Mouse (Mus musculus): ENCODE results near the gene Cnpy2. TPM values are rescaled to one million over a fixed set of nuclear protein-coding genes. Genes with fewer than 3 reads are reported as not detected.
A peak's percentile ranks its signal among the peaks of the same experiment; 100 is the strongest.

The Cnpy2 gene
- polyA plus RNA-seq, 1 experiment from 2014 or later, result 215 TPM

DNA sequence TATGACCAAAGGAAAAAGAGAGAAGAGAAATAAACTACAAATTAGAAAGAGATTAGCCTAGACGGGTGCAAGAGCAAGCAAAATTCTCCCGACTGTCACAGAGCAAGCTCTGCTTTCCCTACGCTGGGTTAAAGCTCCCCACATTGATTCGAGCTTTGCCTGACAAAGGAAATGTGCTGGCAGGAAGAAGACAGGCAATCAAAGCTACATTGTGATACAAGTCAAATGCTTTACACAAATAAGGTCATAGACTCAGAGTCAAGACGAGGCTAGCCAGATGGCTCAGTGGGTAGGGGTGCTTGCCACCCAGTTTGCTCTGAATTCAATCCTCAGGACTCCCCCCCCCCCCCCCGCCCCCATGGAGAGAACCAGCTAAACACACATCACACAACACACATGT, 47.8 kb downstream of the Cnpy2 start:
- no peak for ATAC-seq (ENCODE audit: low FRiP score)
- no peaks in the 10 kb centered on the region for H3K27me3 ChIP-seq (ENCODE audit: control insufficient read depth, insufficient read depth, low read length)
- 57% methylated on average over 5 of the region's 6 CpGs for WGBS
- H3K4me3 ChIP-seq (replicated peaks; ENCODE audit: low read length), result no peak overlapping the region
- no peak overlapping the region for H3K9ac ChIP-seq
- DNase-seq (ENCODE audit: low spot score), result no peak
- H3K4me2 ChIP-seq (replicated peaks), result no peak overlapping the region
- peaks cover 15% of the 10 kb centered on the region for H3K4me1 ChIP-seq (replicated peaks; ENCODE audit: control insufficient read depth, insufficient read depth, low read length)
- no peak overlapping the region; the same call in 1 of the 2 replicates for H3K27ac ChIP-seq
- peaks cover 8% of the 10 kb centered on the region; the same call in 1 of the 2 replicates for H3K36me3 ChIP-seq (replicated peaks; ENCODE audit: control insufficient read depth, insufficient read depth)
- no peaks in the 10 kb centered on the region for H3K9me3 ChIP-seq (ENCODE audit: control insufficient read depth, low read length)

DNA sequence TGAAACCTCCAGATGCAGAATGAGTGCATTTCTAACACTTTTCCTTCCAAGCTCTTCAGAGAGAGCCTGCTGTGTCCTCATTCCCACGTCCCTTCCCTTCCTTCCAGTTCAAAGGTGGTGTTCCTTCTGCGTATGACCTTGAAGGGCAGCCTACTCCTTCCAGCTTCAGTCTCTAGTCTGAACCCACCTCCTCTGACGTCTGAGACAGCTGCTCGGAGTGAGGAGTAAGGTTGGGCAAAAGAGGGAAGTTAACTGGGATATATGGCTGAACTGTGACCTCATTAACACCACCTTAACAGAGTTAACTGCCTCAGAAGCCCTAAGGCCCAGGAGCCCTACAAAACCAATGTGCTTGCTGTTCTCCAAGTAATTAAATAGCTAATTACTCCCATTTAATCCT, 48.3 kb downstream of the Cnpy2 start:
- no peak for ATAC-seq (ENCODE audit: low FRiP score)
- WGBS, result 62% methylated on average over 4 of the region's 4 CpGs
- no peaks in the 10 kb centered on the region for H3K27me3 ChIP-seq (ENCODE audit: control insufficient read depth, insufficient read depth, low read length)
- H3K9me3 ChIP-seq (ENCODE audit: control insufficient read depth, low read length), result no peaks in the 10 kb centered on the region
- H3K4me3 ChIP-seq (replicated peaks; ENCODE audit: low read length), result no peak overlapping the region
- no peak overlapping the region for H3K27ac ChIP-seq
- no peak overlapping the region for H3K4me2 ChIP-seq (replicated peaks)
- H3K4me1 ChIP-seq (replicated peaks; ENCODE audit: control insufficient read depth, insufficient read depth, low read length), result peaks cover 15% of the 10 kb centered on the region
- no peak overlapping the region for H3K9ac ChIP-seq
- no peak for DNase-seq (ENCODE audit: low spot score)
- H3K36me3 ChIP-seq (replicated peaks; ENCODE audit: control insufficient read depth, insufficient read depth), result 0 out of 2 replicates have a peak, but pooled peaks cover 4% of the 10 kb centered on the region

DNA sequence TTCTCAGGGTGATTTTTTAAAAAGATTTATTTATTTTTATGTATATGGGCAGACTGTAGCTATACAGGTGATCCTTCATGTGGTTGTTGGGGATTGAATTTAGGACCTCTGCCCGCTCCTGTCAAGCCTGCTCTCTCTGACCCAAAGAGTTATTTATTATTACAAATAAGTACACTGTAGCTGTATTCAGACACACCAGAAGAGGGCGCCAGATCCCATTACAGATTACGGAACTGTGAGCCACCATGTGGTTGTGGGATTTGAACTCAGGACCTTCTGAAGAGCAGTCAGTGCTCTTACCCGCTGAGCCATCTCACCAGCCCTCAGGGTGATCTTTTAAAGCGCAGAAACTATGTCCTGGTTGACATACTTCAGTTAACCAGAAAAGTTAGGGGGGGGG, 49.9 kb downstream of the Cnpy2 start:
- DNase-seq (ENCODE audit: low spot score), result no peak
- no peaks in the 10 kb centered on the region for H3K9me3 ChIP-seq (ENCODE audit: control insufficient read depth, low read length)
- no peak for ATAC-seq (ENCODE audit: low FRiP score)
- H3K4me2 ChIP-seq (replicated peaks), result no peak overlapping the region
- H3K9ac ChIP-seq, result no peak overlapping the region
- H3K4me3 ChIP-seq (replicated peaks; ENCODE audit: low read length), result no peak overlapping the region
- no peaks in the 10 kb centered on the region for H3K36me3 ChIP-seq (replicated peaks; ENCODE audit: control insufficient read depth, insufficient read depth)
- H3K4me1 ChIP-seq (replicated peaks; ENCODE audit: control insufficient read depth, insufficient read depth, low read length), result peaks cover 22% of the 10 kb centered on the region
- 82% methylated on average over 5 of the region's 5 CpGs for WGBS
- no peaks in the 10 kb centered on the region for H3K27me3 ChIP-seq (ENCODE audit: control insufficient read depth, insufficient read depth, low read length)
- H3K27ac ChIP-seq, result no peak overlapping the region

DNA sequence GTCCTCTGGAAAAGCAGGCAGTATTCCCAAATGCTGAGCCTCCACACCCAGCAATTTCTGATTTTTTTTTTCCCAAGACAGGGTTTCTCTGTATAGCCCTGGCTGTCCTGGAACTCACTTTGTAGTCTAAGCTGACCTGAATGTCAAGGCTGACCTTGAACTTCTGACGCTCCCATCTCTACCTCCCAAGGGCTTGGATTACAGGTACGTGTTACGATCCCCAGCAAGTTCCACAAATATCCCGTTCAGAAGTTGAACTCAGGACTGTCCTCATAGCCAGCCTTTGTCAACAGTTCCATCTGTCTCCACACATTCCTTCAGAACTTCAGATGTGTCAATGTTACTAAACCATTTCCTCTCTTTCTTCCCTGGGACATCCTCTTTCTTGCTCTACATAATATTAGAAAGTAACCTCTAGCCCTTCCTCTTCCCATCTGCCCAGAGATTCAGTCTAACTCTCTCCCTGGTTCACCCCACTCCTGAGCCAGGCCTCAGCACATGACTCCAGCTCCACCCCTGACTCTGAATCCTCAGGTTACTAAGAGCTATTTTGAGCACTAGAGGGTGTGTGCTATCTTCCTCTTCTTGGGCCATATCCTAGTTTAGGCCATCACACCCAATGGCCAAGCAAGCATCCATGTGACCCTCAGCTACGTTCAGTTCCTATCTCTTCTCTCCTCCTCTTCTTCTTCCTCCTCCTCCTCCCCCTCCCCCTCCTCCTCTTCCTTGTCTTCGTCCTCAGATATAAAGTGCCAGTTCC, 50.9 kb downstream of the Cnpy2 start:
- Histone ChIP-seq H3K4me3 (replicated peaks; ENCODE audit: low read length) (no peak overlapping the region), H3K4me2 (replicated peaks) (no peak overlapping the region), H3K27me3 (ENCODE audit: control insufficient read depth, insufficient read depth, low read length) (no peaks in the 10 kb centered on the region), H3K36me3 (replicated peaks; ENCODE audit: control insufficient read depth, insufficient read depth) (peaks cover under 1% of the 10 kb centered on the region; the same call in 1 of the 2 replicates), H3K9ac (no peak overlapping the region), H3K9me3 (ENCODE audit: control insufficient read depth, low read length) (no peaks in the 10 kb centered on the region), H3K27ac (no peak overlapping the region), H3K4me1 (replicated peaks; ENCODE audit: control insufficient read depth, insufficient read depth, low read length) (peaks cover 18% of the 10 kb centered on the region)
- 85% methylated on average over 6 of the region's 6 CpGs for WGBS
- ATAC-seq (ENCODE audit: low FRiP score), result no peak
- no peak for DNase-seq (ENCODE audit: low spot score)

DNA sequence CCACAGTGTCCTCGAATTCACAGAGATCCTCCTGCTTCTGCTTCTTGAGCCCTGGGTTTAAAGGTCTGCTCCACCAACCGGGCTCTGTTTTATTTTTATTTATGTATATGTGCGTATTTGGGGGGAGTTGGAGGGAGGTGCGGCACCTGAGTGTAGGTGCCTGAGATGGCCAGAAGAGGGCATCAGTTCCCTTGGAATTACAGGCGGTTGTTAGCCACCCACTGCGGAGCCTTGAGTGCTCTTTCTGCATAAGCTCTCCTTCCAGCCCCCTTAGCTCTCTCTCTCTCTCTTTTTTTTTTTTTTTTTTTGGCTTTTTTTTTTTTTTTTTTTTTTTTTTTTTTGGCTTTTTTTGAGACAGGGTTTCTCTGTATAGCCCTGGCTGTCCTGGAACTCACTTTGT, 52.1 kb downstream of the Cnpy2 start:
- Histone ChIP-seq H3K9ac (no peak overlapping the region), H3K4me3 (replicated peaks; ENCODE audit: low read length) (no peak overlapping the region), H3K9me3 (ENCODE audit: control insufficient read depth, low read length) (no peaks in the 10 kb centered on the region), H3K36me3 (replicated peaks; ENCODE audit: control insufficient read depth, insufficient read depth) (peaks cover 13% of the 10 kb centered on the region), H3K27ac (no peak overlapping the region), H3K4me2 (replicated peaks) (no peak overlapping the region), H3K27me3 (ENCODE audit: control insufficient read depth, insufficient read depth, low read length) (no peaks in the 10 kb centered on the region), H3K4me1 (replicated peaks; ENCODE audit: control insufficient read depth, insufficient read depth, low read length) (peaks cover 28% of the 10 kb centered on the region)
- ATAC-seq (ENCODE audit: low FRiP score) (no peak), DNase-seq (ENCODE audit: low spot score) (no peak)
- WGBS, result 78% methylated on average over 6 of the region's 6 CpGs

DNA sequence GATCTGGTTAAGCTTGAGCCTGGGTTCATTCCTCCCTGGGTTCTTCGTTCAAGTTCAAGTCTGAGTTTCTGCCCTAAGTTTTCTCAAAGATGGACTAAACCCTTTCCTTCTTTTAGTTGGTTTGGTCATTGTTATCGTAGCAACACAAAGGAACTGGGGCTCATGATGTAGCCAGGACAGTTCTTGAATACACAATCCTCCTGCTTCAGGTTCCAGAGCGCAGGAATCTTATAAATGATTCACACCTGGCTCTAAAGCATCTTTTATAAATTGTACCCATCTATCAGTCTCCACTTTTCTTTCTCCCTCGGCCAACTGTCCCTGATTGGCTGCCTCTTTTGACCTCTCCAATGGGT, 53.8 kb downstream of the Cnpy2 start:
- H3K9me3 ChIP-seq (ENCODE audit: control insufficient read depth, low read length), result no peaks in the 10 kb centered on the region
- WGBS, result 38% methylated on average over 4 of the region's 4 CpGs
- H3K9ac ChIP-seq, result peak overlapping the region; percentile 100
- no peaks in the 10 kb centered on the region for H3K27me3 ChIP-seq (ENCODE audit: control insufficient read depth, insufficient read depth, low read length)
- H3K4me3 ChIP-seq (replicated peaks; ENCODE audit: low read length), result peak overlapping the region; percentile 92
- DNase-seq (ENCODE audit: low spot score) (no peak), ATAC-seq (ENCODE audit: low FRiP score) (no peak)
- peak overlapping the region; percentile 95 for H3K27ac ChIP-seq
- H3K4me1 ChIP-seq (replicated peaks; ENCODE audit: control insufficient read depth, insufficient read depth, low read length), result peaks cover 24% of the 10 kb centered on the region
- peak overlapping the region; percentile 71 for H3K4me2 ChIP-seq (replicated peaks)
- peaks cover 29% of the 10 kb centered on the region for H3K36me3 ChIP-seq (replicated peaks; ENCODE audit: control insufficient read depth, insufficient read depth)

DNA sequence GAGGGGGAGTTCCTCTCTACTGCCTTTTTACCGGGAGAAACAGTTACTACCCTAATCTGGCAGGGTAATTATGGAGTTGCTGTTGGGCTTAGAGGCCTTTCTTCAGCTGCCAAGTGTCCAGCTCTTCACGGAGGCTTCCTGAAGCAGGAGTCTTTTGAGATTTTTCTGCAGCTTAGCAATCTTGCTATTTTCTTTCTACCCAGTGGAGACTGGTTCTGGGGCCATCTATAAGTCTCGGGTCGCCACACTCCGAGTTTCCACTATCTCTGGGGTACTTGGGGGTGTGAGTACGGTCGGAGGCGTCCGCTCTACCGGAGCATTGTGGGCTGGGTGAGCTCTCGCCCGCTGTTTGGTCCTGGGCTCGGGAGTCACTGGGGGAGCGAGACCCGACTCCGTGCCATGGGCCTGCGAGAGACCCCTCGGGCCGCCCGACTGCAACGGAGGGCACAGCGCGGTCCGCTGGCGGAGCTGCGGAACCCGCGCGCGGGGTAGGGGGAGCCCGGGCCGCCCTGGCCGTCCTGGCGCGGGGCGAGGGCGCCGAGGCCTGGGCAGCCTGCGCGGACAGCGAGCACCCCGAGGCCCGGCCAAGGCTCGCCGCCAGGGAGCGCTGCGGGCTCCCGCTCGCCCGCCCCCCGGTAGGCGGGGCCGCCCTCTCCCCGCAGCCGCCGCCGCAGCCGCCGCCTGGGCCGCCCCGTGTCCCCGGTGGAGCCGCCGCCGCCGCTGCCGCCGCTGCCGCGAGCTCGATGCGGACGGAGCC, 54.4 kb downstream of the Cnpy2 start, which contains the start of gene Ankrd52:
TSS of gene Ankrd52 (plus strand) at position 661 of the 757 bp plus-strand sequence.
- DNase-seq (ENCODE audit: low spot score), result peak; percentile 84
- no peaks in the 10 kb centered on the region for H3K27me3 ChIP-seq (ENCODE audit: control insufficient read depth, insufficient read depth, low read length)
- peak within 1 kb of the TSS; percentile 100 for H3K9ac ChIP-seq
- peak within 1 kb of the TSS; percentile 71 for H3K4me2 ChIP-seq (replicated peaks)
- H3K4me1 ChIP-seq (replicated peaks; ENCODE audit: control insufficient read depth, insufficient read depth, low read length), result peaks cover 24% of the 10 kb centered on the region
- ATAC-seq (ENCODE audit: low FRiP score), result peak; percentile 90
- no peaks in the 10 kb centered on the region for H3K9me3 ChIP-seq (ENCODE audit: control insufficient read depth, low read length)
- H3K4me3 ChIP-seq (replicated peaks; ENCODE audit: low read length), result peak within 1 kb of the TSS; percentile 92
- WGBS, result under 1% methylated on average over 69 of the region's 73 CpGs
- H3K27ac ChIP-seq, result peak within 1 kb of the TSS; percentile 95
- H3K36me3 ChIP-seq (replicated peaks; ENCODE audit: control insufficient read depth, insufficient read depth), result peaks cover 34% of the 10 kb centered on the region

Other genes with a start within 250 kb of the Cnpy2 start
- 2,242 and 2,471 TPM in 2 replicates for gene Atp5b, start 239.2 kb upstream of the Cnpy2 start, polyA plus RNA-seq (2014; fragmentation: Nextera tagmentation; extraction: Ambion mirVana)
- gene Baz2a, start 230.9 kb upstream of the Cnpy2 start, polyA plus RNA-seq (2014; fragmentation: Nextera tagmentation; extraction: Ambion mirVana), result 17.7 and 19.0 TPM in 2 replicates
- 7.7 and 8.2 TPM in 2 replicates for gene Rbms2, start 142.2 kb upstream of the Cnpy2 start, polyA plus RNA-seq (2014; fragmentation: Nextera tagmentation; extraction: Ambion mirVana)
- gene Gls2, start 128.0 kb upstream of the Cnpy2 start, polyA plus RNA-seq (2014; fragmentation: Nextera tagmentation; extraction: Ambion mirVana), result 1.7 and 1.9 TPM in 2 replicates
- 22.4 and 23.2 TPM in 2 replicates for gene Spryd4, start 110.7 kb upstream of the Cnpy2 start, polyA plus RNA-seq (2014; fragmentation: Nextera tagmentation; extraction: Ambion mirVana)
- 0.21 TPM in 1 of 2 replicates, not detected in the other for gene Mip, start 96.6 kb upstream of the Cnpy2 start, polyA plus RNA-seq (2014; fragmentation: Nextera tagmentation; extraction: Ambion mirVana)
- 15.4 and 16.7 TPM in 2 replicates for gene Timeless, start 90.4 kb upstream of the Cnpy2 start, polyA plus RNA-seq (2014; fragmentation: Nextera tagmentation; extraction: Ambion mirVana)
- 0.19 TPM in 1 of 2 replicates, not detected in the other for gene Apon, start 68.4 kb upstream of the Cnpy2 start, polyA plus RNA-seq (2014; fragmentation: Nextera tagmentation; extraction: Ambion mirVana)
- gene Apof, start 53.8 kb upstream of the Cnpy2 start, polyA plus RNA-seq (2014; fragmentation: Nextera tagmentation; extraction: Ambion mirVana), result not detected in 2 replicates
- 20.4 and 20.5 TPM in 2 replicates for gene Stat2, start 51.9 kb upstream of the Cnpy2 start, polyA plus RNA-seq (2014; fragmentation: Nextera tagmentation; extraction: Ambion mirVana)
- gene Il23a, start 23.7 kb upstream of the Cnpy2 start, polyA plus RNA-seq (2014; fragmentation: Nextera tagmentation; extraction: Ambion mirVana), result 0.25 and 0.28 TPM in 2 replicates
- 17.7 and 19.2 TPM in 2 replicates for gene Pan2, start 19.1 kb upstream of the Cnpy2 start, polyA plus RNA-seq (2014; fragmentation: Nextera tagmentation; extraction: Ambion mirVana)
- gene Cs, start 15.3 kb downstream of the Cnpy2 start, polyA plus RNA-seq (2014; fragmentation: Nextera tagmentation; extraction: Ambion mirVana), result 271 and 304 TPM in 2 replicates
- gene Coq10a, start 46.5 kb downstream of the Cnpy2 start, polyA plus RNA-seq (2014; fragmentation: Nextera tagmentation; extraction: Ambion mirVana), result 50.8 and 54.2 TPM in 2 replicates
- gene Ankrd52, start 54.7 kb downstream of the Cnpy2 start, polyA plus RNA-seq (2014; fragmentation: Nextera tagmentation; extraction: Ambion mirVana), result 13.0 and 15.4 TPM in 2 replicates
- gene Slc39a5, start 78.8 kb downstream of the Cnpy2 start, polyA plus RNA-seq (2014; fragmentation: Nextera tagmentation; extraction: Ambion mirVana), result 0.22 TPM in 1 of 2 replicates, not detected in the other
- 134 and 140 TPM in 2 replicates for gene Nabp2, start 89.0 kb downstream of the Cnpy2 start, polyA plus RNA-seq (2014; fragmentation: Nextera tagmentation; extraction: Ambion mirVana)
- gene Rnf41, start 89.2 kb downstream of the Cnpy2 start, polyA plus RNA-seq (2014; fragmentation: Nextera tagmentation; extraction: Ambion mirVana), result 70.9 and 83.7 TPM in 2 replicates
- 184 and 191 TPM in 2 replicates for gene Smarcc2, start 136.8 kb downstream of the Cnpy2 start, polyA plus RNA-seq (2014; fragmentation: Nextera tagmentation; extraction: Ambion mirVana)
- gene Myl6, start 171.7 kb downstream of the Cnpy2 start, polyA plus RNA-seq (2014; fragmentation: Nextera tagmentation; extraction: Ambion mirVana), result 825 and 884 TPM in 2 replicates
- 5.8 and 6.1 TPM in 2 replicates for gene Myl6b, start 176.2 kb downstream of the Cnpy2 start, polyA plus RNA-seq (2014; fragmentation: Nextera tagmentation; extraction: Ambion mirVana)
- gene Esyt1, start 203.4 kb downstream of the Cnpy2 start, polyA plus RNA-seq (2014; fragmentation: Nextera tagmentation; extraction: Ambion mirVana), result 13.7 and 14.5 TPM in 2 replicates
- gene Zc3h10, start 225.3 kb downstream of the Cnpy2 start, polyA plus RNA-seq (2014; fragmentation: Nextera tagmentation; extraction: Ambion mirVana), result 14.5 and 16.3 TPM in 2 replicates
- gene Rpl41, start 226.8 kb downstream of the Cnpy2 start, polyA plus RNA-seq (2014; fragmentation: Nextera tagmentation; extraction: Ambion mirVana), result 2,254 and 2,846 TPM in 2 replicates
- gene Pa2g4, start 243.5 kb downstream of the Cnpy2 start, polyA plus RNA-seq (2014; fragmentation: Nextera tagmentation; extraction: Ambion mirVana), result 129 and 149 TPM in 2 replicates